Mouse (Mus musculus) embryonic fibroblast, embryonic 13.5 days (primary cell): ENCODE data around the gene Fam166b. TPM values are rescaled to one million over a fixed set of nuclear protein-coding genes. Genes with fewer than 3 reads are reported as not detected.

Source experiments
- H3K27ac ChIP-seq: 2 replicates; pipeline ENCODE4 v1.5.1; 2012; ENCODE audit warnings: low read length, control low read depth, inconsistent platforms; ENCODE audit not compliant: insufficient read depth
- H3K4me1 ChIP-seq: 2 replicates; pipeline ENCODE4 v1.6.1; 2011; ENCODE audit warnings: low read length; ENCODE audit not compliant: control insufficient read depth, insufficient read depth
- H3K4me3 ChIP-seq: 2 replicates; pipeline ENCODE4 v1.5.1; 2011; ENCODE audit warnings: mild to moderate bottlenecking, control low read depth, low read length; ENCODE audit not compliant: insufficient read depth
- CTCF ChIP-seq: IDR thresholded peaks from 2 replicates; pipeline ENCODE4 v1.5.1; 2011; ENCODE audit warnings: mild to moderate bottlenecking, control low read depth, low read length, moderate library complexity, borderline replicate concordance; ENCODE audit not compliant: insufficient read depth
- POLR2A ChIP-seq: IDR thresholded peaks from 2 replicates; pipeline ENCODE4 v1.6.1; 2011; ENCODE audit warnings: low read depth, mild to moderate bottlenecking, control low read depth, low read length, moderate library complexity
- polyA plus RNA-seq: library from polyadenylated mRNA; stranded (reverse); fragments of >200 nt; gene quantifications from 2 replicates; pipeline ENCODE4 v1.2.4, GENCODE M21; 2011; ENCODE audit warnings: low read depth; ENCODE audit not compliant: missing spikeins, insufficient read length

Gene Fam166b
- polyA plus RNA-seq, 1 experiment: not detected

DNA sequence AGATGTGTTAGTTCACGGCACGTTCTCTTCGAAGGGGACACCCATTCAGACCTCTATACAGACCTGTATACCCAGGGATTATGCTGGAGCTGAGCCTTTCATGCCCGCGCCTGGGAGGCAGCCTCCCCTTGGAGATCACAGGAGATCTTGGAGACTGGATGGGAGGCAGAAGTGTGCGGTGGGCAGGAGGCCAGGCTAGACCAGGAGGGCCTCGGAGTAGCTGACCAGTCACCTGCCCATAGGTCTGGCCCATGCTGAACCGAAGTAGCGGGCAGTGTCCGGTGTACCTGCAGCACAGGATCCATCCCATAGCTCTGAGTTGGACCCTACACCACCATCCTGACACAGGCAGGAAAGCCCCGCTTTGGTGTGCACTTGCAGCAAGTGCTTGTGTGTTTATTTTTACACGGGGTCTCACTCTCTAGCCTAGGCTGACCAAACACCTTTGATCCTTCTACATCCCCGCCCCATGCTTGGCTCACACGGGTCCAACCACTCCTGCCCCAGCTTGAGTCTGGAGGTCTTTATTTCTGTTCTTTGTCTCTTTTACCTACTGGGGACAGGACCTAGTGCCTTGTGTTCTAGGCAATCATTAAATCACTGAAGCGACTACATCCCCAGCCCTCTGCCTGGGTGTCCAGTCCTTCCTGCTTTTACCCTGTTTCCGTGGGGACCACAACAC lies 613 bp downstream of the Fam166b start:
- H3K4me3 ChIP-seq: no peak overlapping the region
- H3K27ac ChIP-seq: no peak overlapping the region
- TF ChIP-seq POLR2A (no peak), CTCF (no peak)
- H3K4me1 ChIP-seq: no peaks in the 10 kb centered on the region

- Histone ChIP-seq H3K4me1 (no peaks in the 10 kb centered on the region), H3K4me3 (no peak overlapping the region), H3K27ac (no peak overlapping the region)
- no peak for TF ChIP-seq CTCF
- no peak for TF ChIP-seq POLR2A
Observed at GRCm38 (mm10) chr4:43427501-43428179, 1.3 kb downstream of the Fam166b start.

- no peak for TF ChIP-seq POLR2A
- TF ChIP-seq CTCF: no peak
- Histone ChIP-seq H3K27ac (no peak overlapping the region), H3K4me1 (no peaks in the 10 kb centered on the region), H3K4me3 (no peak overlapping the region)
Observed at GRCm38 (mm10) chr4:43426487-43426886, 2.4 kb downstream of the Fam166b start.

- Histone ChIP-seq H3K4me3 (no peak overlapping the region), H3K4me1 (no peaks in the 10 kb centered on the region), H3K27ac (no peak overlapping the region)
- TF ChIP-seq POLR2A: no peak
- TF ChIP-seq CTCF: no peak
Observed at GRCm38 (mm10) chr4:43425648-43426380, 3.1 kb downstream of the Fam166b start.

GRCm38 (mm10) chr4:43425197-43425596 lies 3.7 kb downstream of the Fam166b start:
- H3K4me1 ChIP-seq: no peaks in the 10 kb centered on the region
- TF ChIP-seq POLR2A: no peak
- TF ChIP-seq CTCF: no peak
- no peak overlapping the region for H3K27ac ChIP-seq
- no peak overlapping the region for H3K4me3 ChIP-seq

DNA sequence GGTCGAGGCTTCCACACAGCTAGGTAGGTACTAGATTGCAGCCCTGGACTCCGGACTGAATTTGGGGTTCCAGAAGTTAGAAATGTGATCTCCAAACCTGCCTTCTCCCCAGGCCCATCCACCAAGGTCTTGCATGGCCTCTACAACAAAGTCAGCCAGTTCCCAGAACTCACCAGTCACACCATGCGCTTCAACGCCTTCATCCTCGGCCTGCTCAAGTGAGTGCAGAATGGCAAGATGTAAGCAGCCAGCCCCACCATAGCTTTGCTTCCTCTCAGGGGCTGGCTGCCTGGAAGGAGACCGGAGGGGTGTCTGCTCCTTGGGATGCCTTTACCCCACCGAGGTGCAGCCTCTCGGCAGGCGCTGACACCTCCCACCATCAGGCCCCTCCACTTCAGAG lies 4.9 kb downstream of the Fam166b start:
- Histone ChIP-seq H3K27ac (no peak overlapping the region), H3K4me3 (no peak overlapping the region), H3K4me1 (0 out of 2 replicates have a peak, but pooled peaks cover 8% of the 10 kb centered on the region)
- no peak for TF ChIP-seq POLR2A
- no peak for TF ChIP-seq CTCF

DNA sequence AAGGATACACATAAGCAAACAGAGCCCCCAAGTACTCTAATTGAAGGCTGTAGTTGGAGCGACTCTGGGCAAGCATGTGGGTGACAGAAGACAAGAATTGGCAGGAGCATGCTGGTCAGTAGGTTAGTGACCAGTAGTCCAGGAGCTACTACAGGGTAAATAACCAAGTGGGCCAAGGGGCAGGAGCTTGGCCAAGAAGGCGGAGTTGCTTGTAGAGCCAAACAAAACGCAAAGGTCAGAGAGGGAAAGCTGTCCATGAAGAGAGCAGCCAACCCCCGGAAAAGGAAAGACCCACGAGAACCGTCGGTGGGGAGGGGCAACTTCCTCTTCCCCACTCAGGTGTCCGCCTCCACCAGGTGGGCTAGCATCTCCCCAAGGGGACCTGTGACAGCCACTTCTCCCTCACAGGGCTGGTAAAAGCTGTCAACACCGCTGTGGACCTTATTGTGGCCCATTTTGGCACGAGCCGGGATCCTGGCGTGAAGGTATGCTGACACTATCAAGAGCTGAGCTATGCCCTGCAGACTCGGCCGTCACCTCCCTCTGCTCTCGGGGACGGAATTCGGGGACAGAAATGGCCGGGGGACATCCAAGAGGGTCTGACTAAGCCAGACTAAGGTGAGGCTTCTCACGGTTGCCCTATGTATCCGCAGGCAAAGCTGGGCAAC lies 5.5 kb downstream of the Fam166b start:
- H3K4me1 ChIP-seq: peaks cover 10% of the 10 kb centered on the region; the same call in 1 of the 2 replicates
- TF ChIP-seq CTCF: no peak
- TF ChIP-seq POLR2A: no peak
- H3K27ac ChIP-seq: no peak overlapping the region
- H3K4me3 ChIP-seq: no peak overlapping the region

DNA sequence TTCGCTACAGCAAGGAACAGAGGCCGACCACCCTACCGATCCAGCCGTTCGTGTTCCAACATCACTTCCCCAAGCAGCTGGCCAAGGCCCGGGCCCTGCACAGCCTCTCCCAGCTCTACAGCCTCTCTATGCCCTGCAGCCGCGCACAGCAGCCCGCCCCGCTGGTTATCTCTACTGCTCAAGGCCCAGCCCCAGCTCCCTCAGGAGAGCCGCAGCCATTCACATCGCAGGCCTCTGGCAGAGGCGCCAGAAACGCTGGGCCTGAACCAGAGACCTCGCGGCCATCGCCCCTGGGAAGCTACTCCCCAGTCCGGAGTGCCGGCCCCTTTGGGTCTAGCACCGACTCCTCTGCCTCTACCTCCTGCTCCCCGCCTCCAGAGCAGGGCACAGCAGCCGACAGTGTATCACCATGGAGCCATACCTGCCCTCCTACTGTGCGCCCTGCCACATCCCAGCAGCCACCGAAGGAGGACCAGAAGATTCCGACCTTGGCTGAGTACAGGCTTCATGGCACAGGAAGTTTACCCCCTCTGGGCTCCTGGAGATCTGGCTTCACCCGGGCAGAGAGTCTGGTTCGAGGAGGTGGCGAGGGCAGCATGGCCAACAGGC lies 7.2 kb downstream of the Fam166b start:
- Histone ChIP-seq H3K4me1 (peaks cover 20% of the 10 kb centered on the region; the same call in 1 of the 2 replicates), H3K27ac (no peak overlapping the region), H3K4me3 (no peak overlapping the region)
- TF ChIP-seq CTCF: no peak
- no peak for TF ChIP-seq POLR2A

GRCm38 (mm10) chr4:43420305-43420704 lies 8.6 kb downstream of the Fam166b start:
- Histone ChIP-seq H3K4me3 (no peak overlapping the region), H3K27ac (peak overlapping the region; percentile 65), H3K4me1 (peaks cover 20% of the 10 kb centered on the region; the same call in 1 of the 2 replicates)
- TF ChIP-seq CTCF: peak; percentile 43; the same call in 1 of the 2 replicates
- no peak for TF ChIP-seq POLR2A
